Mouse (Mus musculus): ENCODE results near the gene Hif1an. TPM values are rescaled to one million over a fixed set of nuclear protein-coding genes. Genes with fewer than 3 reads are reported as not detected.

The Hif1an gene
- total RNA-seq, 4 experiments from 2014 or later = 25.7 to 30.6 (median 28.8) TPM

- DNase-seq (ENCODE audit: low spot score in 2 of 2) = no peak
Measured at GRCm38 (mm10) chr19:44564006-44564405, 1.4 kb downstream of the Hif1an start.

- no peak for DNase-seq (ENCODE audit: low spot score in 2 of 2)
Measured at GRCm38 (mm10) chr19:44567763-44568162, 5.1 kb downstream of the Hif1an start.

DNA sequence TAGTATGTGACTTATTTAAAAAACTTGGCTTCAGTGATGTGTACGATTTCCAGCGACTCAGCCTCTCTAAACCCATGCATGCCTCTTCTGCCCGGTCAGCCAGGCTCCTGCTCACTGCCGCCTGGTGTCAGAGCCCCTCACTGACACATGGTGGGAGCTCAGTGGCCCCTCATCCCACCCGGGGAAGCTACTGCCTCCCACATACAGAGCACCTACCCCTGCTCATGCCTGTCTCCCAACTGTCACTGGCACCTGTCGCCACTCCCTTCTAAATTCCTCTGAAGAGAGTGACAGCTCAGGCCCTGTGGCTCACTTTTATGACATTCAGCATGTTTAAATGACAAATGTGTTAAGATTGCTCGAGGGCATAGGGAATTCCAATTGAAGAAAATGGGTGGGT, 13.6 kb downstream of the Hif1an start:
- DNase-seq (ENCODE audit: low spot score in 2 of 2) = no peak

DNA sequence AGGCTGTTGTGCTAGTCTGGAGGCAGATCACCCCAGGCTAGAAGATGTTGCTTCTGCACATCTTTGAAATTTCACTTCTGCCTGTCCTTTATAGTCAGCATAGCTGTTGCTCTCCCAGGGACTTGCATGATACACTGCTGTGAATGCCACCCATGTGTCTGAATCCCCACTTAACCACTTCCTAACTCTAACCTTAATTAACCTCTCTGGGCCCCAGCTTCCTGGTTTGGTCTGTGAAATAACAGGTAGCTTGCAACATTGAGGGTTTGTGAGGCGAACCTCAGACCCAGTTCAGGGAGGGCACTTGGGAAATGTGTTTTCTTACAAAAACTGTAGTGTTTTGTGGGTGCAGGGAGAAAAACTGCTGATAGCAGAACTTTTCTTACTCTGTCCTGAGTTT, 15.4 kb downstream of the Hif1an start:
- DNase-seq (ENCODE audit: low spot score in 2 of 2) = no peak

GRCm38 (mm10) chr19:44582103-44582502, 19.5 kb downstream of the Hif1an start:
- DNase-seq (ENCODE audit: low spot score in 2 of 2) = no peak

GRCm38 (mm10) chr19:44582638-44583309, 20.1 kb downstream of the Hif1an start:
- peak; percentile 75 to 93 for DNase-seq (ENCODE audit: low spot score in 2 of 2)

DNA sequence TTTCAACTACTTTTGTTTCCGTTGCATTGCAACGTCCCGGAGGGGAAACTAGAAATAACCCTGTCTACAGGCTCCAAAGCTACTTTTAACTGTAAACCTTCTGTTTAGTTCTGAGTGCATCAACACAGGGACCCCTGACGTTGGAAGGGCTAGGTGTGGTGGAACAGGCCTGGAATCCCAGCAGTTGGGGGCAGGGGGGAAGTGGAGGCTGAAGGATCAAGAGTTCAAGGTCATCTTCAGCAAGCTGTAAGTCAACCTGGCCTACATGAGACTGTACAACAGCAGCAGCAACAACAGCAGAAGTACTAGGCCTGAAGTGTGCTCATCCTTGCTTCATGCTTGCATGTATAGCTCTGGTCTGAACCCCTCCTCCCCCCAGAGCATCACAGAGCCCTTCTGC, 25.4 kb downstream of the Hif1an start:
- DNase-seq (ENCODE audit: low spot score in 2 of 2) = no peak

DNA sequence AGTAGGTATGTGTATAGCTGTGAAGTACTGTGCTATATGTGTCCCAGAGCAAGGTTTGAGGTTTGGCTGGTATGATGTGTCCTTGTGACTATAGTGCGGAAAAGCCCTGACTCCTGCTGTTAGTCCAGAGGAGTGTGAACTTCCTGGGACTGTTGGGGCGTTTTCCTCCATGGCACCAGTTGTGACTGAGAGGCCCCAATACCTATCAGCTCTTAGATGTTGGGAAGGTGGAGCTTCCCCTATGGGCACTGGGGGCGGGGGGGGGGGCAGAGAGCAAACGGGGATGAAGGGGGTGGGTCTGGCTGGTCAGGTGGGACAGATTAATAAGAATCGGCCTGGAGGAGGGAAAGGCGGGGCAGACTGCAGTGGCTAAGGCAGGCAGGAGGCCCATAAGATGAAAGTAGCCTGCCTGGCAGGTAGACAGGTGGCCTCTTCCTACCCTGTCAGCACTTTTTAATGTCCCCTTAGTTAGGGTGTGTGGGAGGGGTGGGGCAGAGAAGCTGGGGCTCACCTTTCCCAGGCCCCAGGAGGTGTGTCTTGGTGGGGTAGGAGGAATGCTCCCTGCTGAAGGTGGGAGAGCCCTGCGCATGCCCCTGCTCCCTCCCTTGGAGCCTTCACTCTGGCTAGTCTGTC, 27.1 kb downstream of the Hif1an start:
- DNase-seq (ENCODE audit: low spot score in 2 of 2) = no peak

- no peak for DNase-seq (ENCODE audit: low spot score in 2 of 2)
Measured at GRCm38 (mm10) chr19:44590992-44591391, 28.3 kb downstream of the Hif1an start.

DNA sequence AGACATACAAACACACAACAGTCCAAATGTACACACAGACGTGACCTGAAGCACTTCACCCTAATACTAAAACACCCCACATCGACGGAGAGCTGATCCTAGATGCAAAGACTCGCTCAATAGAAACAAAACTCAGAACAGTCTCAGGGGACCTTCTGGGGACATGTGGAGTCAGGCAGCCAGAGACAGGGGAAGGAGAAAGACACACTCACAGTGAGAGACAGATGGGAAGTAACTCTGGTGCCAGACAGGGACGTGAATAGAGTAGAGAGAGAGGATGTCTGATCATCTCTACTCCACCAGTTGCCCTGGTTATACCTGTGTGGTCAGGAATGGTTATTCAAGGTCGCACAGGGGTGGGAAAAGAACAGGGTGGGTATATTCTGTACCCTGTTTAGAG, 29.0 kb downstream of the Hif1an start:
- no peak for DNase-seq (ENCODE audit: low spot score in 2 of 2)

- DNase-seq (ENCODE audit: low spot score in 2 of 2) = no peak
Measured at GRCm38 (mm10) chr19:44594180-44594579, 31.5 kb downstream of the Hif1an start.

DNA sequence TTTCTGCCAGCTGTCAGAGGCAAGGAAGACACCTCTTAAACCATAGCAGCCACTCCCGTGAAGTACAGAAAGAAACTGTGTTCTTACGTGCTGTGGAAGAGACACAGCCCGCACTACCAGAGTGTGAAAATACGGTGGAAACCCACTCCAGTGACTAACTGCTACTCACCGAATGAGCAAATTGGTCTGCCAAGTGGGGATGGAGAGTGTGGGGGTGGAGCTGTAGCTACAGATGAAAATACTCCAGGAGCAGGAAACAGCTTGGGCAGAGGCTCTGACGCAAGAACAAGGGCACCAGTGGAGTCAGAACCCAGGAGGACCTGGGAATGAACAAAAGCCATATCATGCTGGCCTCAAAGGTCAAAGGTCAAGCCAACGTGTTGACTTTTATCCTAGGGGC, 55.5 kb downstream of the Hif1an start:
- DNase-seq (ENCODE audit: low spot score in 2 of 2) = peak; percentile 8 to 74

Other genes starting within 250 kb of the Hif1an start
- gene Scd4, start 229.8 kb upstream of the Hif1an start, total RNA-seq (2022) = 1 to 10 TPM; 2.3 to 3.4 (median 2.8) TPM
- gene Scd1, start 155.0 kb upstream of the Hif1an start, total RNA-seq (2022) = 100 to 1,000 TPM; 171 to 176 (median 174) TPM
- under 1 TPM; 0.30 to 0.78 (median 0.58) TPM for gene Wnt8b, start 69.4 kb upstream of the Hif1an start, total RNA-seq (2022)
- 1 to 10 TPM in 1 of 4 experiments, under 1 TPM in 3; 0.25 to 1.4 (median 0.51) TPM for gene Sec31b, start 17.0 kb upstream of the Hif1an start, total RNA-seq (2022)
- not detected for gene Gm20538, start 10.0 kb upstream of the Hif1an start, total RNA-seq (2022)
- gene Ndufb8, start 7.4 kb upstream of the Hif1an start, total RNA-seq (2022) = 100 to 1,000 TPM; 359 to 428 (median 393) TPM
- under 1 TPM in 3 of 4 experiments, not detected in 1; 0.11 to 0.37 (median 0.37) TPM for gene Pax2, start 193.2 kb downstream of the Hif1an start, total RNA-seq (2022)